Mouse (Mus musculus) hematopoietic multipotent progenitor cell, adult 10-12 weeks (in vitro differentiated cells): ENCODE measurements around the gene Ccdc183. TPM values are rescaled to one million over a fixed set of nuclear protein-coding genes. Genes with fewer than 3 reads are reported as not detected.

ENCODE experiments used
- polyA plus RNA-seq: library from polyadenylated mRNA; stranded (reverse); fragments of >175 nt; gene quantifications from 2 replicates; pipeline ENCODE4 v1.2.3, GENCODE M21; 2012; ENCODE audit warnings: low replicate concordance

Ccdc183 gene
- polyA plus RNA-seq: not detected in 2 replicates

GRCm38 (mm10) chr2:25617578-25617977 lies at the start of gene Ccdc183:
Ccdc183 (minus strand) TSS chr2:25617678.

GRCm38 (mm10) chr2:25657652-25658051 lies 40.2 kb upstream of the Ccdc183 start, which contains the start of gene Lcn5:
Lcn5 (plus strand) TSS chr2:25657952.

GRCm38 (mm10) chr2:25652902-25653301 lies 35.4 kb upstream of the Ccdc183 start, which contains the start of gene Lcn8:
Lcn8 (plus strand) TSS chr2:25653120.

GRCm38 (mm10) chr2:25627811-25628210 lies 10.3 kb upstream of the Ccdc183 start, which contains the start of gene Fcna:
Fcna (minus strand) TSS chr2:25628030.

GRCm38 (mm10) chr2:25621229-25622200 lies 4.0 kb upstream of the Ccdc183 start, which contains the start of gene Tmem141:
Tmem141 (minus strand) TSS chr2:25622005.

GRCm38 (mm10) chr2:25607761-25608622 lies 9.5 kb downstream of the Ccdc183 start, which contains the start of gene Rabl6:
Rabl6 (minus strand) TSS chr2:25608521.

GRCm38 (mm10) chr2:25581294-25581864 lies 36.1 kb downstream of the Ccdc183 start, which contains the start of gene Ajm1:
Ajm1 (minus strand) TSS chr2:25581757.

GRCm38 (mm10) chr2:25574579-25575431 lies 42.7 kb downstream of the Ccdc183 start, which contains the start of the genes Mamdc4 and Phpt1:
Mamdc4 (minus strand) TSS chr2:25574845.
Phpt1 (minus strand) TSS chr2:25575224.

Other genes with a start within 250 kb of the Ccdc183 start
- gene Sapcd2, start 245.4 kb downstream of the Ccdc183 start, polyA plus RNA-seq: 6.3 and 11.6 TPM in 2 replicates
- 0.10 TPM in 1 of 2 replicates, not detected in the other for gene Entpd2, start 221.8 kb downstream of the Ccdc183 start, polyA plus RNA-seq
- 3.8 and 4.4 TPM in 2 replicates for gene Npdc1, start 218.3 kb downstream of the Ccdc183 start, polyA plus RNA-seq
- 4.5 and 10.9 TPM in 2 replicates for gene Fut7, start 194.4 kb downstream of the Ccdc183 start, polyA plus RNA-seq
- 32.3 and 48.6 TPM in 2 replicates for gene Abca2, start 189.0 kb downstream of the Ccdc183 start, polyA plus RNA-seq
- gene Clic3, start 160.8 kb downstream of the Ccdc183 start, polyA plus RNA-seq: not detected in 2 replicates
- gene Paxx, start 156.6 kb downstream of the Ccdc183 start, polyA plus RNA-seq: 82.6 and 103 TPM in 2 replicates
- not detected in 2 replicates for gene Ptgds, start 147.6 kb downstream of the Ccdc183 start, polyA plus RNA-seq
- not detected in 2 replicates for gene Lcn12, start 123.8 kb downstream of the Ccdc183 start, polyA plus RNA-seq
- 16.5 and 48.8 TPM in 2 replicates for gene Fbxw5, start 116.9 kb downstream of the Ccdc183 start, polyA plus RNA-seq
- 0.27 TPM in 1 of 2 replicates, not detected in the other for gene C8g, start 116.0 kb downstream of the Ccdc183 start, polyA plus RNA-seq
- 6.4 and 20.6 TPM in 2 replicates for gene Traf2, start 70.7 kb downstream of the Ccdc183 start, polyA plus RNA-seq
- gene Edf1, start 59.8 kb downstream of the Ccdc183 start, polyA plus RNA-seq: 403 and 822 TPM in 2 replicates
- gene Mamdc4, start 42.8 kb downstream of the Ccdc183 start, polyA plus RNA-seq: 1.7 and 1.9 TPM in 2 replicates
- gene Phpt1, start 42.5 kb downstream of the Ccdc183 start, polyA plus RNA-seq: 2.9 and 5.8 TPM in 2 replicates
- gene Ajm1, start 35.9 kb downstream of the Ccdc183 start, polyA plus RNA-seq: 8.1 and 18.3 TPM in 2 replicates
- 48.7 and 55.1 TPM in 2 replicates for gene Rabl6, start 9.2 kb downstream of the Ccdc183 start, polyA plus RNA-seq
- gene Tmem141, start 4.3 kb upstream of the Ccdc183 start, polyA plus RNA-seq: 10.0 and 19.9 TPM in 2 replicates
- 145 and 166 TPM in 2 replicates for gene Fcna, start 10.4 kb upstream of the Ccdc183 start, polyA plus RNA-seq
- gene Lcn8, start 35.4 kb upstream of the Ccdc183 start, polyA plus RNA-seq: not detected in 2 replicates
- gene Lcn5, start 40.3 kb upstream of the Ccdc183 start, polyA plus RNA-seq: not detected in 2 replicates
- gene Lcn6, start 59.1 kb upstream of the Ccdc183 start, polyA plus RNA-seq: not detected in 2 replicates
- not detected in 2 replicates for gene Lcn10, start 65.0 kb upstream of the Ccdc183 start, polyA plus RNA-seq
- not detected in 2 replicates for gene Obp2a, start 82.4 kb upstream of the Ccdc183 start, polyA plus RNA-seq
- gene Bmyc, start 89.1 kb upstream of the Ccdc183 start, polyA plus RNA-seq: 189 and 405 TPM in 2 replicates
- gene Obp2b, start 119.3 kb upstream of the Ccdc183 start, polyA plus RNA-seq: not detected in 2 replicates
- not detected in 2 replicates for gene Lcn3, start 147.9 kb upstream of the Ccdc183 start, polyA plus RNA-seq
- gene Lcn11, start 159.3 kb upstream of the Ccdc183 start, polyA plus RNA-seq: not detected in 2 replicates
- gene Gm13539, start 164.6 kb upstream of the Ccdc183 start, polyA plus RNA-seq: not detected in 2 replicates
- gene Glt6d1, start 198.2 kb upstream of the Ccdc183 start, polyA plus RNA-seq: not detected in 2 replicates
- not detected in 2 replicates for gene Lcn9, start 205.5 kb upstream of the Ccdc183 start, polyA plus RNA-seq
- not detected in 2 replicates for gene Sohlh1, start 229.6 kb upstream of the Ccdc183 start, polyA plus RNA-seq
- not detected in 2 replicates for gene Kcnt1, start 246.1 kb upstream of the Ccdc183 start, polyA plus RNA-seq